Mouse (Mus musculus) C2C12 (cell line): ENCODE data around the gene Dnajc6. TPM values are rescaled to one million over a fixed set of nuclear protein-coding genes. Genes with fewer than 3 reads are reported as not detected.

Experiments used
- H3K27me3 ChIP-seq: one replicate; pipeline ENCODE4 v1.6.1; 2011; ENCODE audit not compliant: control insufficient read depth, insufficient read depth, insufficient read length
- H3K36me3 ChIP-seq: one replicate; pipeline ENCODE4 v1.6.1; 2011; ENCODE audit not compliant: control insufficient read depth, insufficient read depth
- H3K4me3 ChIP-seq: one replicate; pipeline ENCODE4 v1.5.1; 2011; ENCODE audit warnings: mild to moderate bottlenecking, control low read depth; ENCODE audit not compliant: poor library complexity, insufficient read depth, severe bottlenecking
- H3K79me2 ChIP-seq: one replicate; pipeline ENCODE4 v1.6.1; 2011; ENCODE audit not compliant: control insufficient read depth, insufficient read depth
- H3K79me3 ChIP-seq: one replicate; pipeline ENCODE4 v1.6.1; 2011; ENCODE audit warnings: low read depth, control low read depth
- H3ac ChIP-seq: one replicate; pipeline ENCODE3; 2011; ENCODE audit warnings: low read depth; ENCODE audit not compliant: control insufficient read depth, insufficient read length
- CEBPB ChIP-seq: IDR thresholded peaks from one replicate; pipeline ENCODE4 v1.6.1; 2011; ENCODE audit warnings: low read depth, mild to moderate bottlenecking, control low read depth, moderate library complexity
- CTCF ChIP-seq: IDR thresholded peaks from one replicate; pipeline ENCODE4 v1.5.1; 2011; ENCODE audit not compliant: control insufficient read depth, insufficient read depth, insufficient read length
- FOSL1 ChIP-seq: IDR thresholded peaks from one replicate; pipeline ENCODE4 v1.8.0; 2011; ENCODE audit warnings: mild to moderate bottlenecking, low read length; ENCODE audit not compliant: poor library complexity, insufficient read depth, severe bottlenecking
- MAX ChIP-seq: IDR thresholded peaks from one replicate; pipeline ENCODE4 v1.6.1; 2011; ENCODE audit warnings: mild to moderate bottlenecking, control low read depth
- MYOD1 ChIP-seq: IDR thresholded peaks from one replicate; pipeline ENCODE4 v1.6.1; 2011; ENCODE audit warnings: low read depth; ENCODE audit not compliant: control insufficient read depth, insufficient read length
- MYOG ChIP-seq: IDR thresholded peaks from one replicate; pipeline ENCODE4 v1.6.1; 2011; ENCODE audit not compliant: control insufficient read depth, insufficient read length; ENCODE audit errors: extremely low read depth
- USF1 ChIP-seq: IDR thresholded peaks from one replicate; pipeline ENCODE4 v1.6.1; 2011; ENCODE audit warnings: low read depth, mild to moderate bottlenecking, control low read depth, moderate library complexity
- polyA plus RNA-seq: library from polyadenylated mRNA; unstranded; fragments of >200 nt; fragmentation: generic; extraction: Trizol; gene quantifications from one replicate; pipeline ENCODE4 v1.2.1, GENCODE M21; 2012; ENCODE audit warnings: missing spikeins

Dnajc6 gene
- polyA plus RNA-seq, 1 experiment = not detected

DNA sequence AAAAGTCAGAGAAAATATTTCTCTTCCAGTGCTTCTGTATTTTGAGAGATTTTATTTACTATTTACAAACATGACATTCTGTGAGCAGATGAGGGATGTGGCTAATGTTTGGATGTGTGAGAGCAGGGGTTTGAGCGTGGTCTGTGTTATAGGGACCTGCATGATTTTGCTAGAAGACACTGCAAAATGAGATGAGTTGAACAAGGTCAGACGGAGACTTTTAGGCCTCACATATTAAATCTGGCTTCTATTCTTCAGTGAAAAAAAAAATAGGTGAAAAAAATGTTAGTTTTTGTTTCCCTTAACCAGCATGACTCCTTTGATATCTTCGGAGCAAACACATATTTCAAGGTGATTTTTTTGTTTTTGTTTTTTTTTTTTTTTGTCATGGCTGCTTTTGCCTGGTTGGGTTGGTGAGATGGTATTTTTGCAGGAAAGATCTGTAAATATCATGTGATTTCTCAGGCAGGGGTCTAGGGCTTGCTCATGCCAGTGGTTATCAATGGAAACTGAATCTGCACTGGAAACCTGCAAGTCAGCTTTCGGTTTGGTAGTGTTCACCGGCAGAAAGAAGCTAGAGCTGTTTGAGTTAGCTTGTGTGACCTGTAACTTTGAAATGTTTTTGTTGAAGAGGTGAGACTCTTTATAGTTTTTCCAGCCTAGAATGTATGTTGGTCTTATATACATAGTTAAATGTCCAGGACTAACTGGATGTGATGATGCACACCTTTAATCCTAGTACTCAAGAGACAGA, 15.5 kb downstream of the Dnajc6 start:
- TF ChIP-seq MYOG (no peak), CEBPB (no peak), MYOD1 (no peak), MAX (no peak), USF1 (no peak), FOSL1 (no peak), CTCF (no peak)
- no peaks in the 10 kb centered on the region for H3K79me2 ChIP-seq

DNA sequence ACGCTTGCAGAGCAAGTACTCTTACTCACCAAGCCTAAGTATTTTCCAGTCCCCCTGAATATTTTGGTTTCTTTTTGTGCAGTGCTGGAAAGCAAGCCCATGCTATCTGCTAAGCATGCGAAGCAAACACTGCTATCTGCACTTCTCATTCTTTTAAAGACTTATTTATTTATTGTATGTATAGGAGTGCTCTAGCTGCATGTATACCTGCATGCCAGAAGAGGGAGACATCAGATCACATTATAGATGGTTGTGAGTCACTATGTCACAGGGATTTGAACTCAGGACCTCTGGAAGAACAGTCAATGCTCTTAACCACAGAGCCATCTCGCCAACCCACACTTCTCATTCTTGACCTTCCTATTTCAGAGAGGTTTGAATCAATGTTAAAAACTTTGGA, 16.8 kb downstream of the Dnajc6 start:
- Histone ChIP-seq H3K79me3 (no peaks in the 10 kb centered on the region), H3K79me2 (no peaks in the 10 kb centered on the region), H3ac (no peak overlapping the region), H3K36me3 (no peaks in the 10 kb centered on the region), H3K4me3 (no peak overlapping the region), H3K27me3 (no peaks in the 10 kb centered on the region)
- TF ChIP-seq FOSL1 (no peak), CEBPB (no peak), USF1 (no peak), MYOD1 (no peak), MAX (no peak), MYOG (no peak), CTCF (no peak)

More for the DNA sequence above, 15.5 kb downstream of the Dnajc6 start:
- Histone ChIP-seq H3K36me3 (no peaks in the 10 kb centered on the region), H3K4me3 (no peak overlapping the region), H3K79me3 (no peaks in the 10 kb centered on the region), H3ac (no peak overlapping the region), H3K27me3 (no peaks in the 10 kb centered on the region)

DNA sequence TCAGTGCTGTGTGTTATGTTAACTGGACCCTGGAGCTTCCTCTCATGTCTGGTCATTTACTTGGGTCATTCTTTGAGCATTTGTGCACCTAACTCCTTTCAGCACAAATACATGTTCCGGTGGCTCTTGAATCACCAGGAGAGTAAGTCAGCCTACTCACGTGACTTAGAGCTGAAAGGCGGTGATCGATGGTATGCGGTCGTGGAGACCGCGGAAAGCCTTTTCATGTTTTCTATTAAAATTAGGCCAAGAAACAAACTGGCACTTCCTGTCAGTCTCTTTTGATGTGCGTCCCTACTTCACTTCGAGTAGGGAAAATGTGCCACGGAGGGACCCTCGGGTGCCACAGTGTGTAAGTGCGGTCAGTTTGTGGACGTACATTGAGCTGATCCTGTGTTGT, 19.4 kb downstream of the Dnajc6 start:
- no peak overlapping the region for H3ac ChIP-seq
- H3K79me2 ChIP-seq = no peaks in the 10 kb centered on the region
- no peak overlapping the region for H3K4me3 ChIP-seq
- no peaks in the 10 kb centered on the region for H3K36me3 ChIP-seq
- TF ChIP-seq CTCF (no peak), MYOD1 (no peak), USF1 (no peak)
- no peaks in the 10 kb centered on the region for H3K27me3 ChIP-seq
- H3K79me3 ChIP-seq = no peaks in the 10 kb centered on the region

DNA sequence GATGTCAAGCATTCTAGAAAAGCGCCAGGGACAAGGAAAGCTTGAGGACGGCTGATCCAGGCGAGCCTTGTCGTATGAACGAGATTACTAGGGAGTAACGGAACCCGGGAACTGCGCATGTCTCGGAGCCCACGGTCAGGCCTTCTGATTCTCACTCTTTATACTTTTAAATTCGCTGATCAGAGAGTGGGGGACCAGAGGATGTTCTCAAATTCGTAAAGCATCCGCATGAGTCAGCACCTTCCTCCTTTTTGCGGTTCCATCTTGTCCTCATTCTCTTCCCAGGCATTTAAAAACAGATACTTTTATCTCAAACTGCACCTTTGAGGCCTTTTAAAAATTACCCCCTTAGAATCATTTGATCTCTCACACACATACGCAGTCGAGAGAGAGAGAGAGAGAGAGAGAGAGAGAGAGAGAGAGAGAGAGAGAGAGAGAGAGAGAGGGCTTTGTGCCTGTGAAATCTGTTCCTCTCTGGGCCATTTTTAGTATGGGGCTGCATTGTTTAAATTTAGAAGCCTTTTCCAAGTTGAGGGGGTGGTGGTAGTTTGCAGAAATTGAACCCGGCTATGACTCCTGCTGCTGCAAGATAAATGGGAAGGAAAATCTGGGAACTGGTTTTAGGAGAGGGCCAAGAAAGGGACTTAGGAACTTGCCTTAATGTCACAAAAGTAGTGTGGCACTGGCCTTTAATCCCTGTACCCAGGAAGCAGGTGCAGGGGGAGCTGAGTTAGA, 20.2 kb downstream of the Dnajc6 start:
- TF ChIP-seq FOSL1 (no peak), MYOG (no peak), USF1 (no peak), CTCF (no peak), CEBPB (no peak), MAX (no peak)
- H3K36me3 ChIP-seq = no peaks in the 10 kb centered on the region
- no peaks in the 10 kb centered on the region for H3K79me3 ChIP-seq
- no peaks in the 10 kb centered on the region for H3K79me2 ChIP-seq
- no peaks in the 10 kb centered on the region for H3K27me3 ChIP-seq
- H3ac ChIP-seq = no peak overlapping the region
- H3K4me3 ChIP-seq = no peak overlapping the region

DNA sequence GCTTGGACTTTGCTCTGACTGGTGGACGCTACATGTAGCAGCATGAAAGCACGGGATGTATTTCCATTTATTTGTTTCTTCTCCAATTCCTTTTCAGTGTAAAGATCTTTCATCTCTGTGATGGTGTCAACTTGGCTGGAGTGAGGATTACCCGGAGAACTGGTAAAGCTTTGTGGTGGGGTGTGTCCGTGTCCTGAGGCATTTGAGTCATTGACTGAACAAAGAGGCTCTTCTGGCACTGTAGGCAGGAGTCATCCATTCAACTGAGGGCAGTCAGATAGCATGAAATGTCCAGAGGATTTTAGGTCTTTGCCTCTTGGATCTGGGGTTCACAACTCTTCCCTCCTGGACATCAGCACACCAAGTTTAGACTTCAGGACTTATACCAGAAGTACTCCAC, 35.5 kb downstream of the Dnajc6 start:
- no peaks in the 10 kb centered on the region for H3K36me3 ChIP-seq
- H3K79me2 ChIP-seq = no peaks in the 10 kb centered on the region
- no peak for TF ChIP-seq CTCF
- no peak for TF ChIP-seq MYOG
- no peak for TF ChIP-seq CEBPB
- TF ChIP-seq MAX = no peak
- no peak for TF ChIP-seq USF1
- TF ChIP-seq FOSL1 = no peak
- no peak for TF ChIP-seq MYOD1
- H3K4me3 ChIP-seq = no peak overlapping the region
- no peaks in the 10 kb centered on the region for H3K79me3 ChIP-seq
- H3ac ChIP-seq = no peak overlapping the region
- H3K27me3 ChIP-seq = no peaks in the 10 kb centered on the region

DNA sequence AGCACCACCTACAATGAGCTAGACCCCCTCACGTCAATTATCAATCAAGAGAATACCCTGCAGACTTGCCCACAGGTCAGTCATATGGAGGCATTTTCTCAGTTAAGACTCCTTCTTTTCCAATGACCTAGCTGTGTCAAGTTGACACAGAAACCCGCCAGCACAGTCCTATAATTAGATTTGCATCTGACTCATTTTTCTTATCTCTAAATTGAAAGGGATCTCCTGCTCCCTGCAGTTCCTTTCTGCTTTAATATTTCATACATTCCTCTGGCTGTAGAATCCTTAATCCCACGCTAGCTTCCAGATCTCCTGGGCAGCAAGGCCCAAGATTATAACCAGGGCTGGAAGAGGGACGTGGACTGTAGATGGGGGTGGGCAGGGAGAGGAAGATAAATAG, 44.1 kb downstream of the Dnajc6 start:
- Histone ChIP-seq H3K79me2 (no peaks in the 10 kb centered on the region), H3ac (no peak overlapping the region), H3K36me3 (no peaks in the 10 kb centered on the region), H3K27me3 (no peaks in the 10 kb centered on the region), H3K4me3 (no peak overlapping the region), H3K79me3 (no peaks in the 10 kb centered on the region)
- TF ChIP-seq FOSL1 (no peak), MYOG (no peak), USF1 (no peak)
